21 mouse cellular contexts compared by ENCODE assay signal in the genomic region with DNA sequence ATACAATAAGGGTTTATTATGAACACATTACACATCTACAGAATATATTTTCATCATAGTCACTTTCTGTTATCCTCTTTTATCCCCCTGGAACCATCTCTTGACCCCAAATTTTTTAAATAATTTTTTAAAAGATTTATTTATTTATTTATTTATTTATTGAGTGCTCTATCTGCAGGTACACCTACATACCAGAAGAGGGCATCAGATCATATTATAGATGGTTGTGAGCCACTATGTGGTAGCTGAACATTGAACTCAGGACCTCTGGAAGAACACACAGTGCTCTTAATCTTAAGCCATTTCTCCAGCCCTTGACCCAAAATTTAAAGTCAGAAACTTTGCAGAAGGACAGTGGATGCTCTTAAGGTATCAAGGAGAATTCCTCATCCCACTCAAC. TPM values are rescaled to one million over a fixed set of nuclear protein-coding genes. Genes with fewer than 3 reads are reported as not detected.
DNase-seq lines count a peak whose midpoint lies in the region; ATAC-seq and TF ChIP-seq lines count a peak whose summit lies in the region.
"Had no signal": no experiment of that assay in that cellular context is flagged by ENCODE, and none has a peak within 500 bp of the region (broad histone marks: within the 10 kb centered on the region; RNA-seq: fewer than 3 reads in every experiment).

No protein-coding gene starts in this region.

- H3K9me3 ChIP-seq in intestine, postnatal 0 days (ENCODE audit: control insufficient read depth), result no peaks in the 10 kb centered on the region
- no peaks in the 10 kb centered on the region for H3K9me3 ChIP-seq in intestine, embryonic 16.5 days (ENCODE audit: control insufficient read depth, low read length)
- no peaks in the 10 kb centered on the region for H3K9me3 ChIP-seq in midbrain, embryonic 14.5 days (ENCODE audit: control insufficient read depth, low read length)
- no peaks in the 10 kb centered on the region for H3K9me3 ChIP-seq in midbrain, embryonic 11.5 days (ENCODE audit: control insufficient read depth, low read length)
- H3K9me3 ChIP-seq: embryonic facial prominence, embryonic 13.5 days; forebrain, embryonic 15.5 days; heart, embryonic 13.5 days; hindbrain, embryonic 13.5 days; limb, embryonic 12.5 days; liver, embryonic 15.5 days; midbrain, embryonic 15.5 days had no signal

- H3K27ac ChIP-seq in intestine, postnatal 0 days (ENCODE audit: low read depth, low read length), result no peak overlapping the region
- H3K27ac ChIP-seq in intestine, embryonic 16.5 days (ENCODE audit: low read length), result no peak overlapping the region
- no peak overlapping the region for H3K27ac ChIP-seq in midbrain, embryonic 14.5 days (replicated peaks; ENCODE audit: low read depth, low read length)
- H3K27ac ChIP-seq in midbrain, embryonic 11.5 days (ENCODE audit: low read depth, low read length), result no peak overlapping the region
- H3K27ac ChIP-seq: embryonic facial prominence, embryonic 13.5 days; forebrain, embryonic 15.5 days; heart, embryonic 13.5 days; hindbrain, embryonic 13.5 days; limb, embryonic 12.5 days; liver, embryonic 15.5 days; midbrain, embryonic 15.5 days had no signal

- H3K36me3 ChIP-seq in intestine, postnatal 0 days (ENCODE audit: control insufficient read depth, insufficient read depth), result no peaks in the 10 kb centered on the region
- H3K36me3 ChIP-seq in intestine, embryonic 16.5 days (ENCODE audit: control insufficient read depth, insufficient read depth, low read length), result no peaks in the 10 kb centered on the region
- no peaks in the 10 kb centered on the region for H3K36me3 ChIP-seq in midbrain, embryonic 14.5 days (ENCODE audit: control insufficient read depth, insufficient read depth, low read length)
- H3K36me3 ChIP-seq in midbrain, embryonic 11.5 days (ENCODE audit: control insufficient read depth, insufficient read depth, low read length), result no peaks in the 10 kb centered on the region
- H3K36me3 ChIP-seq: embryonic facial prominence, embryonic 13.5 days; forebrain, embryonic 15.5 days; heart, embryonic 13.5 days; hindbrain, embryonic 13.5 days; limb, embryonic 12.5 days; liver, embryonic 15.5 days; midbrain, embryonic 15.5 days had no signal

- no peak for ATAC-seq in intestine, postnatal 0 days
- ATAC-seq in intestine, embryonic 16.5 days, result no peak
- no peak for ATAC-seq in midbrain, embryonic 14.5 days (ENCODE audit: low FRiP score, low TSS enrichment)
- ATAC-seq in midbrain, embryonic 11.5 days (ENCODE audit: low FRiP score), result no peak
- no peak for ATAC-seq in cerebellum, adult (ENCODE audit: insufficient number of reproducible peaks, low FRiP score, low TSS enrichment)
- ATAC-seq: forebrain, embryonic 15.5 days; midbrain, embryonic 15.5 days had no signal

- no peak overlapping the region for H3K4me3 ChIP-seq in intestine, postnatal 0 days (ENCODE audit: low read depth, low read length)
- no peak overlapping the region for H3K4me3 ChIP-seq in intestine, embryonic 16.5 days (ENCODE audit: low read length)
- H3K4me3 ChIP-seq in midbrain, embryonic 14.5 days (replicated peaks; ENCODE audit: low read depth, low read length), result no peak overlapping the region
- no peak overlapping the region for H3K4me3 ChIP-seq in midbrain, embryonic 11.5 days (ENCODE audit: low read depth, low read length)
- H3K4me3 ChIP-seq: embryonic facial prominence, embryonic 13.5 days; forebrain, embryonic 15.5 days; heart, embryonic 13.5 days; hindbrain, embryonic 13.5 days; limb, embryonic 12.5 days; liver, embryonic 15.5 days; midbrain, embryonic 15.5 days had no signal

- 0 out of 2 replicates have a peak, but pooled peaks cover 6% of the 10 kb centered on the region for H3K4me1 ChIP-seq in intestine, postnatal 0 days (replicated peaks; ENCODE audit: control insufficient read depth, insufficient read depth, low read length)
- H3K4me1 ChIP-seq in intestine, embryonic 16.5 days (ENCODE audit: control insufficient read depth, insufficient read depth, low read length), result peaks cover 4% of the 10 kb centered on the region; the same call in 1 of the 2 replicates
- H3K4me1 ChIP-seq in midbrain, embryonic 14.5 days (ENCODE audit: control insufficient read depth, insufficient read depth, low read length), result peaks cover 8% of the 10 kb centered on the region
- peaks cover 3% of the 10 kb centered on the region; the same call in 1 of the 2 replicates for H3K4me1 ChIP-seq in midbrain, embryonic 11.5 days (ENCODE audit: control insufficient read depth, insufficient read depth, low read length)
- H3K4me1 ChIP-seq: liver, embryonic 15.5 days had no signal

- peak; percentile 9 for DNase-seq in midbrain, embryonic 14.5 days
- no peak for DNase-seq in midbrain, embryonic 11.5 days (ENCODE audit: low spot score, missing footprints)
- peak; percentile 25 for DNase-seq in R1 (ENCODE audit: low read depth, low spot score)
- DNase-seq in adrenal gland, postnatal 36 days, result no peak
- DNase-seq: cerebellum, adult 9-10 months; kidney, adult 11 months; kidney, postnatal 10 days; layer of hippocampus, adult 9-11 months; lung, postnatal 14 days; right cerebral cortex, postnatal 4 days had no signal

- H3K4me2 ChIP-seq in intestine, postnatal 0 days (replicated peaks; ENCODE audit: low read depth), result no peak overlapping the region
- H3K4me2 ChIP-seq in intestine, embryonic 16.5 days (ENCODE audit: low read depth, low read length), result no peak overlapping the region
- H3K4me2 ChIP-seq in midbrain, embryonic 14.5 days (ENCODE audit: low read length), result no peak overlapping the region
- no peak overlapping the region for H3K4me2 ChIP-seq in midbrain, embryonic 11.5 days
- H3K4me2 ChIP-seq: embryonic facial prominence, embryonic 13.5 days; forebrain, embryonic 15.5 days; heart, embryonic 13.5 days; hindbrain, embryonic 13.5 days; limb, embryonic 12.5 days; liver, embryonic 15.5 days; midbrain, embryonic 15.5 days had no signal

- no peaks in the 10 kb centered on the region for H3K27me3 ChIP-seq in intestine, postnatal 0 days (replicated peaks; ENCODE audit: control insufficient read depth, insufficient read depth, low read length)
- H3K27me3 ChIP-seq in intestine, embryonic 16.5 days (replicated peaks; ENCODE audit: control insufficient read depth, insufficient read depth, low read length), result no peaks in the 10 kb centered on the region
- H3K27me3 ChIP-seq in midbrain, embryonic 14.5 days (ENCODE audit: control insufficient read depth, insufficient read depth, low read length), result peaks cover 18% of the 10 kb centered on the region; the same call in 1 of the 2 replicates
- H3K27me3 ChIP-seq in midbrain, embryonic 11.5 days (ENCODE audit: control insufficient read depth, insufficient read depth, low read length), result no peaks in the 10 kb centered on the region; the same call in 1 of the 2 replicates
- H3K27me3 ChIP-seq: embryonic facial prominence, embryonic 13.5 days; heart, embryonic 13.5 days; limb, embryonic 12.5 days had no signal

- TF ChIP-seq CTCF in intestine, postnatal 0 days (IDR thresholded peaks at IDR 0.05; ENCODE audit: low read depth), result peak; percentile 48

- H3K9ac ChIP-seq in intestine, postnatal 0 days (ENCODE audit: low read depth, low read length), result no peak overlapping the region
- H3K9ac ChIP-seq in intestine, embryonic 16.5 days (ENCODE audit: low read depth, low read length), result no peak overlapping the region
- no peak overlapping the region for H3K9ac ChIP-seq in midbrain, embryonic 14.5 days (replicated peaks; ENCODE audit: low read length)
- no peak overlapping the region for H3K9ac ChIP-seq in midbrain, embryonic 11.5 days (ENCODE audit: low read length)
- H3K9ac ChIP-seq: embryonic facial prominence, embryonic 13.5 days; forebrain, embryonic 15.5 days; heart, embryonic 13.5 days; hindbrain, embryonic 13.5 days; limb, embryonic 12.5 days; liver, embryonic 15.5 days; midbrain, embryonic 15.5 days had no signal

RNA-seq across cellular contexts. Expression of a gene that starts 4.2 kb away (rescaled TPM):
- 16.2 and 16.8 TPM in 2 replicates for polyA plus RNA-seq in intestine, postnatal 0 days (2015; fragmentation: Nextera tagmentation; extraction: Ambion mirVana)
- polyA plus RNA-seq in intestine, embryonic 16.5 days (2015; fragmentation: Nextera tagmentation; extraction: Ambion mirVana), result 13.5 and 15.0 TPM in 2 replicates
- 0.54 and 1.4 TPM in 2 replicates for polyA plus RNA-seq in midbrain, embryonic 14.5 days (2014; fragmentation: Nextera tagmentation; extraction: Ambion mirVana)
- polyA plus RNA-seq in midbrain, embryonic 11.5 days (2014; fragmentation: Nextera tagmentation; extraction: Ambion mirVana), result 3.0 and 4.3 TPM in 2 replicates
- 10 to 100 TPM in 1 of 2 experiments, 1 to 10 TPM in 1; 9.1 to 15.4 TPM for total RNA-seq in adrenal gland, postnatal 36 days (2021)
- total RNA-seq: neutrophil, adult 5-6 weeks had no signal

RNA-seq across cellular contexts. Expression of a gene that starts 7.4 kb away (rescaled TPM):
- 14.0 and 15.6 TPM in 2 replicates for polyA plus RNA-seq in intestine, postnatal 0 days (2015; fragmentation: Nextera tagmentation; extraction: Ambion mirVana)
- 39.8 and 41.7 TPM in 2 replicates for polyA plus RNA-seq in intestine, embryonic 16.5 days (2015; fragmentation: Nextera tagmentation; extraction: Ambion mirVana)
- 51.8 and 61.5 TPM in 2 replicates for polyA plus RNA-seq in midbrain, embryonic 14.5 days (2014; fragmentation: Nextera tagmentation; extraction: Ambion mirVana)
- 86.5 and 100 TPM in 2 replicates for polyA plus RNA-seq in midbrain, embryonic 11.5 days (2014; fragmentation: Nextera tagmentation; extraction: Ambion mirVana)
- 10 to 100 TPM; 69.7 to 75.5 TPM for total RNA-seq in adrenal gland, postnatal 36 days (2021)

Comparison
In these comparisons a context has a peak if more than half of its experiments do, and no peak if none do; other contexts are left out.
1. DNase-seq: peak in midbrain, embryonic 14.5 days (single experiment) and R1 (single experiment); none in midbrain, embryonic 11.5 days (single experiment) and adrenal gland, postnatal 36 days (0 of 2).